Mouse (Mus musculus) gastrocnemius, postnatal 14 days (tissue): Measurements from ENCODE around the gene Ubac2. TPM values are rescaled to one million over a fixed set of nuclear protein-coding genes. Genes with fewer than 3 reads are reported as not detected.
"Not testable (repeated sequence)": the region's sequence is repeated elsewhere in the genome, so short reads cannot be mapped to it uniquely, and the experiment has no call there.

Source experiments
- DNase-seq: peaks from one replicate; pipeline ENCODE4 v3.0.0; 2021; ENCODE audit warnings: mixed read lengths
- intact Hi-C: fragments of 180-260 bp; cut with DNase I; formaldehyde crosslinking; loops from one replicate; pipeline ENCODE4 v1.15.1; 2025; ENCODE audit warnings: low total_unique reads
- total RNA-seq, 2 experiments: library from RNA; stranded (reverse); gene quantifications; 2 replicates each; pipeline ENCODE4 v1.2.3; 2021

The Ubac2 gene
- total RNA-seq, 2 experiments from 2014 or later: 18.2 to 20.8 TPM

- intact Hi-C loops: loop anchor here (5.0 kb wide), 1 partner anchor 194 kb away; no protein-coding TSS in a partner anchor
- DNase-seq: no peak
Observed at GRCm38 (mm10) chr14:122061376-122061775, 183.0 kb downstream of the Ubac2 start.

DNA sequence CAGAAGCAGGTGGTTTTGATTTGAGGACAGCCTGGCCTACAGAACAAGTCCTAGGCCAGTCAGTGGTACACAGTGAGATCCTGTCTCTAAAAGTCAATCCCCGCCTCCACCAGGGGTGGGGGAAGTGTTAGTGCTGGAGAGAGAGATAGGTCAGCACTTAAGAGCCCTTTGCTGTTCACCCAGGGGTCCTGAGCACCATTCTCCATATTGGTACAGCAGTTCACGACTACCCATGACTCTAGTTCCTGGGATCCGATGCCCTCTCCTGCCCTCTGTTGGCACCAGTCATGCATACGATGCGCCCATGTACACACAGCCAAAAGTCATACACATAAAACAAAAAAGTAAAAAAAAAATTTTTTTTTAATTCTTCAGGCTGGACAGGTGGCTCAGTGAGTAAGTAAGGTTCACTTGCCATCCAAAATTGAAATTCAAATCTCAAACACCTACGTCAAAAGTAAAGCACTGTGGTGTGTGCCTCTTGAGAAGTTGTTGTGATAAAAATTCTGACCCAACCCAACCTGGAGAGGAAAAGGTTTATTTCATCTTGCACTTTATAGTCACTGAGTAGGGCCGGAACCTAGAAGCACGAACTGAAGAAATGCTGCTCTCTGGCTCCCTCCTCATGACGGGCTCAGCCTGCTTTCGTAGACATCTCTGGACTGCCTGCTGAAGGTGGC, 184.1 kb downstream of the Ubac2 start:
- intact Hi-C loops: loop anchor here (5.0 kb wide), 1 partner anchor 195 kb away; no protein-coding TSS in a partner anchor

DNA sequence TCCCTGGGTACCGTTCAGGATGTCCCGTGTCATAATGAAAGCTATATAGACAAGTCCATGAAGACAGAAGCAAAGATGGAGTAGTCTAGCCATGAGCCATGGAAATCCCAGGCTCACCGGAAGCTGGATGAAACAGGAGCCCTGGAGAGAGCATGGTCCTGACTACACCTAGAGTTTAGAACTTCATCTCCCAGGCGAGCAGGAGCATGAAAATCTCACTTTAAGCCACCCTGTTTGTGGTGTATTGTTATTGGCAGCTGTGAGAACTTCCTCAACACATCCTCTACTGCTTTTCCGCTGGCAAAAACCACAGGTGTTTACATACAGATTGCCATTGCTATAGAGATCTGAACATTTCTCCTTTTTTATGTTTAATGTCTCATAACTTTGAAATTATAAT, 185.2 kb downstream of the Ubac2 start:
- intact Hi-C loops: loop anchor here (5.0 kb wide), 1 partner anchor 196 kb away; no protein-coding TSS in a partner anchor
- DNase-seq: no peak

More for the DNA sequence above, 184.1 kb downstream of the Ubac2 start:
- no peak for DNase-seq

DNA sequence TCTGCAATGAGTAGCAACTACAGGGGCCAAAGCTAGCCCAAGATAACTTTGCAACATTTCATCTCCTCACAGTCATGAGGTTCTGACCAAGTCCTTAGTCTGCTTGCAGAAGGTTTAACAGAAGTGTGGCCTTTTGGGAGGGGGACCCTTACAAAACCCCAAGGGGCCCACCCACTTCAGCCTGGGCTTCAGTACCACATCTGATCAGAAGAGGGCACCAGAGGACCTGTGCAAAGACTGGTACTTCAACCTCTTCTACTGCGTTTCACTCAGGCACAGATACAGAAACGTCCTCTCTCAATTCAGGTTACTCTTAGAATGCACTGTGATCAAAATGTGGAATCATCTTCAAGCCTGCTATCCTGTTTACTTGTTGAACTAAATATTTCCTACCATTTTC, 186.1 kb downstream of the Ubac2 start:
- intact Hi-C loops: loop anchor here (5.0 kb wide), 1 partner anchor 197 kb away; no protein-coding TSS in a partner anchor
- DNase-seq: peak; percentile 44

- no peak for DNase-seq
- intact Hi-C loops: loop anchor here (5.0 kb wide), 1 partner anchor 66 kb away; no protein-coding TSS in a partner anchor
Observed at GRCm38 (mm10) chr14:122066243-122066642, 187.8 kb downstream of the Ubac2 start.

DNA sequence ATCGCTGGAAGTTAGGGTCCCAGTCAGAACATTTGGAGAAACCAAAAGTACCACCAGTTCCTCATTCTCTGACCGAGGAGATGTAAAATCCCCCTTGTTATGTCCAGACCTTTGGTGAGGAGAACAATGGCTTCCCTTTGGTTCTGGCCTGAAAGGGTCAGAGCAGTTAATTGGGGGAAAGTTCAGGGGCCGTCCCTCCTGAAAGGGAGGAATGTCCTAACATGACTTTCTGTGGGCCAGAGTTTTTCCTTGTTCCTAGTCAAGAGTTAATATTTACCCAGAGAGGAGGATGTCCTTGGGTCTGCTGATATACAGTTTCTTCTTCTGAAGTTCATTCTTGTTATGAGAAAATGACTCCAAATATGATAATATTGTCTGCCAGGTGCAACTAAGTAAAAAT, 189.6 kb downstream of the Ubac2 start:
- DNase-seq: not testable (repeated sequence)
- intact Hi-C loops: loop anchor here (5.0 kb wide), 1 partner anchor 64 kb away; no protein-coding TSS in a partner anchor

DNA sequence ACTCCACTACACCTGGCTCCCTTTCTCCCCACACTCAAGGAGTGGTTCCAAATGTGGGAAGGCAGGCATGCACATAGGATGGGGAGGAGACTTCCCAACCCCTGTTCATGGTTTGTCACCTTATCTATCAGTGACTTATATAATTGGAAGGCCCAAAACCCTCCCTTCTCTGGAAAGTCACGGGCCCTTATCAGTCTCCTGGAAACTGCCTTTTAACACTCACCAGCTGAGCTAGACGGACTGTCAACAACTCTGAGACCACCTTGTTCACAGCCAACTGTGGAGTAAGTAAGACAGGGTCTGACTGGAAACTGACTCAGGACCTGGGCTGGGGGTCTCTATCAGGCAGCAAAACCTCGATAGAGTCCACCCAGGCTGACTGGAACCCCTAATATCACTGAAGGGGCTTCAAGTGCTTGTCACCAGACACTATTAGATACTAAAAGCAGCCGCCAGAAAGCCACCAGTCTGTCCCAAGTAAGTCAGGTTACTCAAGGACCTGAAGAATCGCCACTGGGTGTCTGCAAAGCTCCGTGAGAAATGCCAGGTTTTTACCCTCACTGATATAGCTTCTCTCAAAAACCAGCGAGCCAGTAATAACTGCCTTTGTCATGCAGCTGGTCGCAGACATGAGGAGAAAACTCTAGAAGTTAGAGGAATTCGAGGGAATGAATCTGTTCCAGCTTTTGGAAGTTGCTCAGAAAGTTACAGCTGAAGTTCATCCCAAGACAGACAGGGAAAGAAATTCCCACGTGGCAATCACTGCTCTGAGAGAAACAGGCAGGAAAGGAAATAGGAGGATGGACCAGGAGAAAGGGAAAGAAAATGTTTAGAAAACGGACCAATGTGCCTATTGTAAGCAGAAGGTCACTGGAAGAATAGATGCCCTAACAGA, 190.6 kb downstream of the Ubac2 start:
- intact Hi-C loops: loop anchor here (5.0 kb wide), 1 partner anchor 63 kb away; no protein-coding TSS in a partner anchor
- DNase-seq: no peak

GRCm38 (mm10) chr14:122069948-122070347, 191.5 kb downstream of the Ubac2 start:
- DNase-seq: no peak
- intact Hi-C loops: loop anchor here (5.0 kb wide), 1 partner anchor 62 kb away; no protein-coding TSS in a partner anchor

Other genes with a start within 250 kb of the Ubac2 start
- gene Dock9, start 80.8 kb upstream of the Ubac2 start, total RNA-seq: 10 to 100 TPM; 23.3 to 29.3 TPM
- not detected for gene Gpr18, start 37.2 kb downstream of the Ubac2 start, total RNA-seq
- 1 to 10 TPM in 1 of 2 experiments, under 1 TPM in 1; 0.64 to 1.3 TPM for gene Gpr183, start 86.6 kb downstream of the Ubac2 start, total RNA-seq
- gene Timm8a2, start 156.1 kb downstream of the Ubac2 start, total RNA-seq: not detected
- 10 to 100 TPM; 63.2 to 64.1 TPM for gene Tm9sf2, start 228.4 kb downstream of the Ubac2 start, total RNA-seq